Mouse (Mus musculus) intestine, embryonic 15.5 days (tissue): ENCODE data around the gene Ccsap. TPM values are rescaled to one million over a fixed set of nuclear protein-coding genes. Genes with fewer than 3 reads are reported as not detected.

ENCODE experiments used
- ATAC-seq: fragments of 200-750 bp; cut with Nextera tagmentation; 2 replicates; pipeline ENCODE4 v1.8.0; 2017; ENCODE audit warnings: moderate TSS enrichment, moderate library complexity
- H3K27ac ChIP-seq: fragments of 300-500 bp; sonication (generic); 2 replicates; pipeline ENCODE4 v1.5.1; 2015; ENCODE audit warnings: mild to moderate bottlenecking, inconsistent platforms
- H3K27me3 ChIP-seq: fragments of 300-500 bp; sonication (generic); replicated peaks from 2 replicates; pipeline ENCODE4 v1.6.1; 2015; ENCODE audit warnings: inconsistent platforms
- H3K36me3 ChIP-seq: fragments of 300-500 bp; sonication (generic); 2 replicates; pipeline ENCODE4 v1.6.1; 2015; ENCODE audit warnings: inconsistent platforms
- H3K4me1 ChIP-seq: fragments of 300-500 bp; sonication (generic); replicated peaks from 2 replicates; pipeline ENCODE4 v1.6.1; 2015; ENCODE audit warnings: inconsistent platforms
- H3K4me2 ChIP-seq: fragments of 300-500 bp; sonication (generic); replicated peaks from 2 replicates; pipeline ENCODE4 v1.6.1; 2015; ENCODE audit warnings: mild to moderate bottlenecking, inconsistent platforms
- H3K4me3 ChIP-seq: fragments of 300-500 bp; sonication (generic); replicated peaks from 2 replicates; pipeline ENCODE4 v1.5.1; 2015; ENCODE audit warnings: inconsistent platforms
- H3K9ac ChIP-seq: fragments of 300-500 bp; sonication (generic); 2 replicates; pipeline ENCODE4 v1.6.1; 2015; ENCODE audit warnings: inconsistent platforms
- H3K9me3 ChIP-seq: fragments of 300-500 bp; sonication (generic); 2 replicates; pipeline ENCODE4 v1.6.1; 2016; ENCODE audit warnings: inconsistent platforms
- WGBS: fragments of 180-500 bp; shearing (Covaris S2); methylation state at CpG from one replicate; pipeline ENCODE4 v1.1.7; 2015; 5-methylcytosine and 5-hydroxymethylcytosine counted together
- polyA plus RNA-seq: library from polyadenylated mRNA; unstranded; fragments of >200 nt; fragmentation: Nextera tagmentation; extraction: Ambion mirVana; gene quantifications from 2 replicates; pipeline ENCODE4 v1.2.1, GENCODE M21; 2015

Ccsap gene
- polyA plus RNA-seq, 1 experiment from 2014 or later = 3.6 TPM

- no peaks in the 10 kb centered on the region for H3K9me3 ChIP-seq
- no peaks in the 10 kb centered on the region for H3K4me1 ChIP-seq
- H3K27me3 ChIP-seq = no peaks in the 10 kb centered on the region
- 89% methylated on average over 7 of the region's 7 CpGs for WGBS
- 0 out of 2 replicates have a peak, but pooled peaks cover 23% of the 10 kb centered on the region for H3K36me3 ChIP-seq
- H3K9ac ChIP-seq = no peak overlapping the region
- no peak for ATAC-seq
- H3K4me2 ChIP-seq = no peak overlapping the region
- H3K4me3 ChIP-seq = no peak overlapping the region
- no peak overlapping the region for H3K27ac ChIP-seq
Measured at GRCm38 (mm10) chr8:123826758-123827157, 33.3 kb downstream of the Ccsap start.

GRCm38 (mm10) chr8:123826001-123826400 lies 34.0 kb downstream of the Ccsap start:
- no peak overlapping the region for H3K4me3 ChIP-seq
- H3K9ac ChIP-seq = no peak overlapping the region
- no peaks in the 10 kb centered on the region for H3K9me3 ChIP-seq
- no peak overlapping the region for H3K27ac ChIP-seq
- 0 out of 2 replicates have a peak, but pooled peaks cover 23% of the 10 kb centered on the region for H3K36me3 ChIP-seq
- no peak overlapping the region for H3K4me2 ChIP-seq
- no peaks in the 10 kb centered on the region for H3K27me3 ChIP-seq
- WGBS = 63% methylated on average over 9 of the region's 9 CpGs
- H3K4me1 ChIP-seq = no peaks in the 10 kb centered on the region
- ATAC-seq = peak; percentile 52; the same call in 1 of the 2 replicates

GRCm38 (mm10) chr8:123823532-123824123 lies 36.4 kb downstream of the Ccsap start:
- ATAC-seq = no peak
- H3K4me1 ChIP-seq = no peaks in the 10 kb centered on the region
- no peaks in the 10 kb centered on the region for H3K27me3 ChIP-seq
- WGBS = 76% methylated on average over 18 of the region's 18 CpGs
- H3K9me3 ChIP-seq = no peaks in the 10 kb centered on the region
- H3K36me3 ChIP-seq = 0 out of 2 replicates have a peak, but pooled peaks cover 17% of the 10 kb centered on the region
- no peak overlapping the region for H3K9ac ChIP-seq
- H3K4me3 ChIP-seq = no peak overlapping the region
- no peak overlapping the region for H3K27ac ChIP-seq
- no peak overlapping the region for H3K4me2 ChIP-seq

- no peak overlapping the region for H3K4me3 ChIP-seq
- H3K27me3 ChIP-seq = no peaks in the 10 kb centered on the region
- H3K27ac ChIP-seq = no peak overlapping the region
- 88% methylated on average over 10 of the region's 10 CpGs for WGBS
- H3K4me1 ChIP-seq = no peaks in the 10 kb centered on the region
- ATAC-seq = no peak
- no peaks in the 10 kb centered on the region for H3K9me3 ChIP-seq
- 0 out of 2 replicates have a peak, but pooled peaks cover 13% of the 10 kb centered on the region for H3K36me3 ChIP-seq
- no peak overlapping the region for H3K4me2 ChIP-seq
- H3K9ac ChIP-seq = no peak overlapping the region
Measured at GRCm38 (mm10) chr8:123823111-123823510, 36.9 kb downstream of the Ccsap start.

- 84% methylated on average over 6 of the region's 6 CpGs for WGBS
- no peaks in the 10 kb centered on the region; the same call in 1 of the 2 replicates for H3K9me3 ChIP-seq
- H3K4me3 ChIP-seq = no peak overlapping the region
- H3K4me2 ChIP-seq = no peak overlapping the region
- no peaks in the 10 kb centered on the region for H3K4me1 ChIP-seq
- 0 out of 2 replicates have a peak, but pooled peaks cover 6% of the 10 kb centered on the region for H3K36me3 ChIP-seq
- no peak overlapping the region for H3K9ac ChIP-seq
- no peaks in the 10 kb centered on the region for H3K27me3 ChIP-seq
- no peak for ATAC-seq
- H3K27ac ChIP-seq = peak overlapping the region; percentile 27; the same call in 1 of the 2 replicates
Measured at GRCm38 (mm10) chr8:123820780-123821179, 39.2 kb downstream of the Ccsap start.

GRCm38 (mm10) chr8:123819683-123820610 lies 40.1 kb downstream of the Ccsap start:
- Histone ChIP-seq H3K36me3 (0 out of 2 replicates have a peak, but pooled peaks cover 6% of the 10 kb centered on the region), H3K9me3 (no peaks in the 10 kb centered on the region; the same call in 1 of the 2 replicates), H3K27ac (peak overlapping the region; percentile 48; the same call in 1 of the 2 replicates), H3K4me2 (no peak overlapping the region), H3K4me3 (no peak overlapping the region), H3K27me3 (no peaks in the 10 kb centered on the region), H3K9ac (no peak overlapping the region), H3K4me1 (no peaks in the 10 kb centered on the region)
- 75% methylated on average over 19 of the region's 19 CpGs for WGBS
- peak; percentile 82 for ATAC-seq

GRCm38 (mm10) chr8:123817747-123818146 lies 42.3 kb downstream of the Ccsap start:
- WGBS = 93% methylated on average over 11 of the region's 11 CpGs
- no peaks in the 10 kb centered on the region; the same call in 1 of the 2 replicates for H3K9me3 ChIP-seq

GRCm38 (mm10) chr8:123816939-123817338 lies 43.1 kb downstream of the Ccsap start:
- no peaks in the 10 kb centered on the region; the same call in 1 of the 2 replicates for H3K9me3 ChIP-seq
- H3K27me3 ChIP-seq = no peaks in the 10 kb centered on the region
- H3K27ac ChIP-seq = no peak overlapping the region
- no peak overlapping the region for H3K4me2 ChIP-seq
- H3K4me1 ChIP-seq = peaks cover 14% of the 10 kb centered on the region
- no peaks in the 10 kb centered on the region for H3K36me3 ChIP-seq
- WGBS = 79% methylated on average over 8 of the region's 8 CpGs
- no peak overlapping the region for H3K9ac ChIP-seq
- ATAC-seq = no peak
- no peak overlapping the region for H3K4me3 ChIP-seq

More at GRCm38 (mm10) chr8:123817747-123818146, 42.3 kb downstream of the Ccsap start:
- no peak overlapping the region for H3K27ac ChIP-seq
- no peak overlapping the region for H3K9ac ChIP-seq
- H3K4me1 ChIP-seq = peaks cover 14% of the 10 kb centered on the region
- H3K27me3 ChIP-seq = no peaks in the 10 kb centered on the region
- ATAC-seq = no peak
- H3K4me3 ChIP-seq = no peak overlapping the region
- H3K36me3 ChIP-seq = no peaks in the 10 kb centered on the region
- H3K4me2 ChIP-seq = no peak overlapping the region

- Histone ChIP-seq H3K4me2 (no peak overlapping the region), H3K27ac (no peak overlapping the region), H3K9me3 (no peaks in the 10 kb centered on the region; the same call in 1 of the 2 replicates), H3K36me3 (no peaks in the 10 kb centered on the region), H3K4me1 (peaks cover 14% of the 10 kb centered on the region), H3K9ac (no peak overlapping the region), H3K27me3 (no peaks in the 10 kb centered on the region), H3K4me3 (no peak overlapping the region)
- no peak for ATAC-seq
- WGBS = 82% methylated on average over 11 of the region's 11 CpGs
Measured at GRCm38 (mm10) chr8:123815325-123815724, 44.7 kb downstream of the Ccsap start.

- 65% methylated on average over 4 of the region's 4 CpGs for WGBS
- H3K4me1 ChIP-seq = peaks cover 14% of the 10 kb centered on the region
- H3K4me3 ChIP-seq = no peak overlapping the region
- peak overlapping the region; percentile 11; the same call in 1 of the 2 replicates for H3K9ac ChIP-seq
- no peaks in the 10 kb centered on the region for H3K36me3 ChIP-seq
- ATAC-seq = peak; percentile 87
- peak overlapping the region; percentile 77 for H3K27ac ChIP-seq
- H3K9me3 ChIP-seq = no peaks in the 10 kb centered on the region; the same call in 1 of the 2 replicates
- H3K27me3 ChIP-seq = no peaks in the 10 kb centered on the region
- peak overlapping the region; percentile 38 for H3K4me2 ChIP-seq
Measured at GRCm38 (mm10) chr8:123813892-123814266, 46.1 kb downstream of the Ccsap start.

GRCm38 (mm10) chr8:123813173-123813891 lies 46.7 kb downstream of the Ccsap start:
- peak overlapping the region; percentile 77 for H3K27ac ChIP-seq
- WGBS = 71% methylated on average over 16 of the region's 16 CpGs
- H3K9ac ChIP-seq = peak overlapping the region; percentile 11; the same call in 1 of the 2 replicates

More at GRCm38 (mm10) chr8:123813173-123813891, 46.7 kb downstream of the Ccsap start:
- Histone ChIP-seq H3K27me3 (no peaks in the 10 kb centered on the region), H3K4me3 (no peak overlapping the region), H3K4me2 (peak overlapping the region; percentile 38), H3K4me1 (peaks cover 14% of the 10 kb centered on the region), H3K36me3 (no peaks in the 10 kb centered on the region), H3K9me3 (no peaks in the 10 kb centered on the region; the same call in 1 of the 2 replicates)
- peak; percentile 61 for ATAC-seq
